Mouse (Mus musculus): ENCODE measurements around the gene Crp. TPM values are rescaled to one million over a fixed set of nuclear protein-coding genes. Genes with fewer than 3 reads are reported as not detected.

Gene Crp
- polyA plus RNA-seq, 1 experiment from 2014 or later: 0.20 TPM

- H3K27ac ChIP-seq: no peak overlapping the region
- no peak overlapping the region for H3K4me3 ChIP-seq
- H3K27me3 ChIP-seq (ENCODE audit: insufficient read depth, poor library complexity, severe bottlenecking): no peaks in the 10 kb centered on the region
- WGBS: 67% methylated on average over 1 of the region's 1 CpGs
- no peaks in the 10 kb centered on the region for H3K9me3 ChIP-seq
- DNase-seq (ENCODE audit: low spot score): no peak
- H3K36me3 ChIP-seq: no peaks in the 10 kb centered on the region
- no peaks in the 10 kb centered on the region for H3K4me1 ChIP-seq
These were observed 13.9 kb upstream of the Crp start for GRCm38 (mm10) chr1:172683957-172684356.

GRCm38 (mm10) chr1:172685178-172685577 is 12.7 kb upstream of the Crp start:
- no peaks in the 10 kb centered on the region for H3K9me3 ChIP-seq
- no peaks in the 10 kb centered on the region for H3K36me3 ChIP-seq
- WGBS: 62% methylated on average over 3 of the region's 3 CpGs
- no peaks in the 10 kb centered on the region for H3K27me3 ChIP-seq (ENCODE audit: insufficient read depth, poor library complexity, severe bottlenecking)
- no peaks in the 10 kb centered on the region for H3K4me1 ChIP-seq
- H3K27ac ChIP-seq: no peak overlapping the region
- no peak overlapping the region for H3K4me3 ChIP-seq
- no peak for DNase-seq (ENCODE audit: low spot score)

GRCm38 (mm10) chr1:172697422-172697821 is 433 bp upstream of the Crp start:
- Histone ChIP-seq H3K36me3 (no peaks in the 10 kb centered on the region), H3K27ac (no peak overlapping the region)
- no peak for DNase-seq (ENCODE audit: low spot score)

GRCm38 (mm10) chr1:172700814-172701213 is 3.0 kb downstream of the Crp start:
- WGBS: 80% methylated on average over 3 of the region's 3 CpGs
- Histone ChIP-seq H3K4me3 (no peak overlapping the region), H3K27me3 (ENCODE audit: insufficient read depth, poor library complexity, severe bottlenecking) (no peaks in the 10 kb centered on the region)

More at GRCm38 (mm10) chr1:172697422-172697821, 433 bp upstream of the Crp start:
- no peak overlapping the region for H3K4me3 ChIP-seq
- H3K4me1 ChIP-seq: no peaks in the 10 kb centered on the region
- H3K9me3 ChIP-seq: no peaks in the 10 kb centered on the region
- no peaks in the 10 kb centered on the region for H3K27me3 ChIP-seq (ENCODE audit: insufficient read depth, poor library complexity, severe bottlenecking)

GRCm38 (mm10) chr1:172701381-172701780 is 3.5 kb downstream of the Crp start:
- Histone ChIP-seq H3K4me1 (no peaks in the 10 kb centered on the region), H3K36me3 (no peaks in the 10 kb centered on the region), H3K4me3 (no peak overlapping the region), H3K27ac (no peak overlapping the region), H3K27me3 (ENCODE audit: insufficient read depth, poor library complexity, severe bottlenecking) (no peaks in the 10 kb centered on the region), H3K9me3 (no peaks in the 10 kb centered on the region)
- WGBS: 87% methylated on average over 2 of the region's 2 CpGs
- no peak for DNase-seq (ENCODE audit: low spot score)

More at GRCm38 (mm10) chr1:172700814-172701213, 3.0 kb downstream of the Crp start:
- no peaks in the 10 kb centered on the region for H3K36me3 ChIP-seq
- H3K9me3 ChIP-seq: no peaks in the 10 kb centered on the region
- no peaks in the 10 kb centered on the region for H3K4me1 ChIP-seq
- H3K27ac ChIP-seq: no peak overlapping the region
- DNase-seq (ENCODE audit: low spot score): no peak

GRCm38 (mm10) chr1:172701901-172702300 is 4.0 kb downstream of the Crp start:
- WGBS: 85% methylated on average over 3 of the region's 3 CpGs
- Histone ChIP-seq H3K27ac (no peak overlapping the region), H3K27me3 (ENCODE audit: insufficient read depth, poor library complexity, severe bottlenecking) (no peaks in the 10 kb centered on the region), H3K9me3 (no peaks in the 10 kb centered on the region), H3K4me3 (no peak overlapping the region), H3K36me3 (no peaks in the 10 kb centered on the region), H3K4me1 (no peaks in the 10 kb centered on the region)
- DNase-seq (ENCODE audit: low spot score): no peak

- no peaks in the 10 kb centered on the region for H3K36me3 ChIP-seq
- 0 out of 2 replicates have a peak, but pooled peaks cover 4% of the 10 kb centered on the region for H3K27me3 ChIP-seq (ENCODE audit: insufficient read depth, poor library complexity, severe bottlenecking)
- H3K4me3 ChIP-seq: no peak overlapping the region
- no peak overlapping the region for H3K27ac ChIP-seq
- 75% methylated on average over 4 of the region's 4 CpGs for WGBS
- DNase-seq (ENCODE audit: low spot score): no peak
- no peaks in the 10 kb centered on the region for H3K4me1 ChIP-seq
- no peaks in the 10 kb centered on the region for H3K9me3 ChIP-seq
These were observed 6.9 kb downstream of the Crp start for GRCm38 (mm10) chr1:172704769-172705168.

GRCm38 (mm10) chr1:172706243-172706642 is 8.4 kb downstream of the Crp start:
- Histone ChIP-seq H3K9me3 (no peaks in the 10 kb centered on the region), H3K27me3 (ENCODE audit: insufficient read depth, poor library complexity, severe bottlenecking) (0 out of 2 replicates have a peak, but pooled peaks cover 4% of the 10 kb centered on the region), H3K4me1 (no peaks in the 10 kb centered on the region), H3K36me3 (no peaks in the 10 kb centered on the region), H3K27ac (no peak overlapping the region), H3K4me3 (no peak overlapping the region)
- DNase-seq (ENCODE audit: low spot score): no peak
- WGBS: 92% methylated on average over 4 of the region's 4 CpGs

- Histone ChIP-seq H3K4me1 (no peaks in the 10 kb centered on the region), H3K9me3 (no peaks in the 10 kb centered on the region), H3K4me3 (no peak overlapping the region), H3K27ac (no peak overlapping the region), H3K36me3 (no peaks in the 10 kb centered on the region), H3K27me3 (ENCODE audit: insufficient read depth, poor library complexity, severe bottlenecking) (0 out of 2 replicates have a peak, but pooled peaks cover 4% of the 10 kb centered on the region)
- WGBS: 81% methylated on average over 3 of the region's 3 CpGs
- no peak for DNase-seq (ENCODE audit: low spot score)
These were observed 12.0 kb downstream of the Crp start for GRCm38 (mm10) chr1:172709788-172710350.

GRCm38 (mm10) chr1:172711396-172711795 is 13.5 kb downstream of the Crp start:
- Histone ChIP-seq H3K36me3 (no peaks in the 10 kb centered on the region), H3K4me3 (no peak overlapping the region), H3K27ac (no peak overlapping the region; the same call in 1 of the 2 replicates), H3K9me3 (no peaks in the 10 kb centered on the region), H3K27me3 (ENCODE audit: insufficient read depth, poor library complexity, severe bottlenecking) (0 out of 2 replicates have a peak, but pooled peaks cover 4% of the 10 kb centered on the region), H3K4me1 (no peaks in the 10 kb centered on the region)
- WGBS: 52% methylated on average over 2 of the region's 2 CpGs
- DNase-seq (ENCODE audit: low spot score): no peak

GRCm38 (mm10) chr1:172711962-172712361 is 14.1 kb downstream of the Crp start:
- H3K9me3 ChIP-seq: no peaks in the 10 kb centered on the region
- H3K27ac ChIP-seq: no peak overlapping the region

GRCm38 (mm10) chr1:172751241-172751640 is 53.4 kb downstream of the Crp start:
- no peak overlapping the region for H3K4me3 ChIP-seq
- H3K36me3 ChIP-seq: no peaks in the 10 kb centered on the region
- no peak for DNase-seq (ENCODE audit: low spot score)
- 74% methylated on average over 3 of the region's 3 CpGs for WGBS
- no peaks in the 10 kb centered on the region for H3K27me3 ChIP-seq (ENCODE audit: insufficient read depth, poor library complexity, severe bottlenecking)
- no peaks in the 10 kb centered on the region for H3K9me3 ChIP-seq
- no peak overlapping the region for H3K27ac ChIP-seq
- H3K4me1 ChIP-seq: no peaks in the 10 kb centered on the region

More at GRCm38 (mm10) chr1:172711962-172712361, 14.1 kb downstream of the Crp start:
- H3K4me1 ChIP-seq: no peaks in the 10 kb centered on the region
- no peak for DNase-seq (ENCODE audit: low spot score)
- 56% methylated on average over 4 of the region's 4 CpGs for WGBS
- 0 out of 2 replicates have a peak, but pooled peaks cover 4% of the 10 kb centered on the region for H3K27me3 ChIP-seq (ENCODE audit: insufficient read depth, poor library complexity, severe bottlenecking)
- no peaks in the 10 kb centered on the region for H3K36me3 ChIP-seq
- H3K4me3 ChIP-seq: no peak overlapping the region

- Histone ChIP-seq H3K36me3 (no peaks in the 10 kb centered on the region), H3K9me3 (no peaks in the 10 kb centered on the region), H3K27me3 (ENCODE audit: insufficient read depth, poor library complexity, severe bottlenecking) (no peaks in the 10 kb centered on the region), H3K27ac (no peak overlapping the region), H3K4me3 (no peak overlapping the region), H3K4me1 (no peaks in the 10 kb centered on the region)
- 69% methylated on average over 7 of the region's 7 CpGs for WGBS
- no peak for DNase-seq (ENCODE audit: low spot score)
These were observed 57.3 kb downstream of the Crp start for GRCm38 (mm10) chr1:172755151-172755550.

- H3K27me3 ChIP-seq (ENCODE audit: insufficient read depth, poor library complexity, severe bottlenecking): no peaks in the 10 kb centered on the region
- WGBS: 76% methylated on average over 1 of the region's 1 CpGs
- H3K9me3 ChIP-seq: no peaks in the 10 kb centered on the region
- H3K4me1 ChIP-seq: no peaks in the 10 kb centered on the region
- no peak overlapping the region for H3K27ac ChIP-seq
- H3K4me3 ChIP-seq: no peak overlapping the region
- no peaks in the 10 kb centered on the region for H3K36me3 ChIP-seq
- no peak for DNase-seq (ENCODE audit: low spot score)
These were observed 61.7 kb downstream of the Crp start for GRCm38 (mm10) chr1:172759525-172759924.
